ENCODE assay signal across 8 mouse cellular contexts in the genomic region with DNA sequence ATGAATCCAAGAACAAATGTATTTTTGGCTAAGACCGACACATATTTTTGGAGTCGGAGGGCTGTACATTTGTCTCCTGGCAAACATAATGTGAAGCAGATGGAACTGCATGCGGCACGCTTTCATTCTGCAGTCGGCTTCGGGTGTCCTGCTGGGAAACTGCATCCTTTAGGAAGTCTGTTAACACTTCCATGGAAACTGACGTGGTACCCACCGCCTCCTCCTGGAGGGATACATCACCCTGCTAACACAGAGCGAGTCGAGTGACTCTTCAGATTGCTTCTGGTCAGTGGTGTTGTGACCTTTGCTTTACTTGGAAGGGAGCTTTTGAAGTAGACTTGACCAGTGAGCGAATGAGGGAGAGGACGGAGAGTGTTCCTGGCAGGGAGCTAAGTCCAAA.
DNase-seq lines count a peak whose midpoint lies in the region; ATAC-seq and TF ChIP-seq lines count a peak whose summit lies in the region.

No protein-coding gene starts in this region.

- H3K9me3 ChIP-seq in heart, embryonic 10.5 days = no peaks in the 10 kb centered on the region
- H3K9me3 ChIP-seq in heart, embryonic 12.5 days (replicated peaks) = no peaks in the 10 kb centered on the region
- H3K9me3 ChIP-seq in hindbrain, embryonic 16.5 days (ENCODE audit: control insufficient read depth, low read length) = no peaks in the 10 kb centered on the region

- TF ChIP-seq CTCF in thymus, adult 2 months (IDR thresholded peaks at IDR 0.05; ENCODE audit: borderline replicate concordance, control insufficient read depth, extremely low read depth, insufficient read depth, low read length, poor library complexity) = no peak

- TF ChIP-seq POLR2A in thymus, adult 2 months (IDR thresholded peaks at IDR 0.05; ENCODE audit: control insufficient read depth, extremely low read depth, insufficient read depth, low read length, poor library complexity) = no peak

- H3K4me3 ChIP-seq in heart, embryonic 10.5 days = no peak overlapping the region
- no peak overlapping the region for H3K4me3 ChIP-seq in heart, embryonic 12.5 days
- H3K4me3 ChIP-seq in hindbrain, embryonic 16.5 days (ENCODE audit: low read length) = no peak overlapping the region
- H3K4me3 ChIP-seq in thymus, adult 2 months (ENCODE audit: control insufficient read depth, insufficient read depth, low read length) = no peak overlapping the region

- WGBS in heart, embryonic 10.5 days = 73% methylated on average over 12 of the region's 12 CpGs
- 73% methylated on average over 12 of the region's 12 CpGs for WGBS in heart, embryonic 12.5 days
- 29% methylated on average over 12 of the region's 12 CpGs for WGBS in hindbrain, embryonic 16.5 days
- WGBS in thymus, adult 2 months = 94% methylated on average over 12 of the region's 12 CpGs

- peak; percentile 50 for DNase-seq in heart, embryonic 10.5 days (ENCODE audit: low spot score)
- peak; percentile 37 for DNase-seq in embryo, embryonic 11.5 days (ENCODE audit: low read depth, low spot score)
- DNase-seq in left cerebral cortex, postnatal 25 days (ENCODE audit: low spot score in 2 of 2) = peak; percentile 65 to 88
- DNase-seq in right cerebral cortex, postnatal 36 days (ENCODE audit: low spot score in 2 of 2) = peak; percentile 68 to 70
- no peak for DNase-seq in thymus, adult 2 months
- DNase-seq in spleen, postnatal 14 days (ENCODE audit: low spot score in 2 of 2) = no peak

- intact Hi-C loops in left cerebral cortex, postnatal 25 days (cut with DNase I) = loop anchor here (5.0 kb wide), 1 partner anchor 207 kb away; a partner anchor contains a TSS

- H3K27ac ChIP-seq in heart, embryonic 10.5 days = no peak overlapping the region
- no peak overlapping the region for H3K27ac ChIP-seq in heart, embryonic 12.5 days (ENCODE audit: poor library complexity, severe bottlenecking)
- no peak overlapping the region for H3K27ac ChIP-seq in hindbrain, embryonic 16.5 days (ENCODE audit: low read depth, low read length)
- no peak overlapping the region for H3K27ac ChIP-seq in thymus, adult 2 months (ENCODE audit: control insufficient read depth, insufficient read depth, low read length)

- H3K9ac ChIP-seq in heart, embryonic 12.5 days = no peak overlapping the region
- H3K9ac ChIP-seq in hindbrain, embryonic 16.5 days (ENCODE audit: low read depth, low read length) = no peak overlapping the region

- ATAC-seq in heart, embryonic 12.5 days (ENCODE audit: insufficient number of reproducible peaks, low FRiP score) = no peak
- ATAC-seq in hindbrain, embryonic 16.5 days = peak; percentile 91

- no peak overlapping the region for H3K4me2 ChIP-seq in heart, embryonic 12.5 days
- peak overlapping the region; percentile 1; the same call in 1 of the 2 replicates for H3K4me2 ChIP-seq in hindbrain, embryonic 16.5 days (ENCODE audit: low read length)

- no peaks in the 10 kb centered on the region for H3K27me3 ChIP-seq in heart, embryonic 10.5 days (ENCODE audit: insufficient read depth, poor library complexity, severe bottlenecking)
- no peaks in the 10 kb centered on the region for H3K27me3 ChIP-seq in heart, embryonic 12.5 days (replicated peaks)
- H3K27me3 ChIP-seq in hindbrain, embryonic 16.5 days (replicated peaks; ENCODE audit: control insufficient read depth, insufficient read depth, low read length) = no peaks in the 10 kb centered on the region
- no peaks in the 10 kb centered on the region for H3K27me3 ChIP-seq in thymus, adult 2 months (ENCODE audit: control insufficient read depth, insufficient read depth, low read length)

- H3K36me3 ChIP-seq in heart, embryonic 10.5 days = no peaks in the 10 kb centered on the region
- H3K36me3 ChIP-seq in heart, embryonic 12.5 days = no peaks in the 10 kb centered on the region
- no peaks in the 10 kb centered on the region for H3K36me3 ChIP-seq in hindbrain, embryonic 16.5 days (ENCODE audit: control insufficient read depth, insufficient read depth, low read length)
- H3K36me3 ChIP-seq in thymus, adult 2 months (ENCODE audit: control insufficient read depth, insufficient read depth, low read length) = no peaks in the 10 kb centered on the region

- H3K4me1 ChIP-seq in heart, embryonic 10.5 days = peaks cover 4% of the 10 kb centered on the region; the same call in 1 of the 2 replicates
- H3K4me1 ChIP-seq in heart, embryonic 12.5 days (replicated peaks) = no peaks in the 10 kb centered on the region; the same call in 1 of the 2 replicates
- no peaks in the 10 kb centered on the region; the same call in 1 of the 2 replicates for H3K4me1 ChIP-seq in hindbrain, embryonic 16.5 days (ENCODE audit: control insufficient read depth, insufficient read depth, low read depth, low read length)
- H3K4me1 ChIP-seq in thymus, adult 2 months (replicated peaks; ENCODE audit: control insufficient read depth, insufficient read depth, low read length) = no peaks in the 10 kb centered on the region

Comparison
In these comparisons a context has a peak if more than half of its experiments do, and no peak if none do; other contexts are left out.
1. DNase-seq: peak in heart, embryonic 10.5 days (single experiment), embryo, embryonic 11.5 days (single experiment), left cerebral cortex, postnatal 25 days (2 of 2) and right cerebral cortex, postnatal 36 days (2 of 2); none in thymus, adult 2 months (single experiment) and spleen, postnatal 14 days (0 of 2).